Mouse (Mus musculus): ENCODE measurements at regions not wholly inside any gene's neighbourhood (a gene's known extent, or its start where the extent isn't known, plus 50 kb on each side); places are given as distances from the start of the nearest gene placed in this dataset.

GRCm38 (mm10) chr3:149496122-149496521 lies 505.8 kb upstream of the Adgrl2 start:
- DNase-seq, result no peak

- no peak for DNase-seq
Measured at GRCm38 (mm10) chr3:149488147-149488546, 497.8 kb upstream of the Adgrl2 start.

GRCm38 (mm10) chr3:149485406-149485805 lies 495.1 kb upstream of the Adgrl2 start:
- no peak for DNase-seq

GRCm38 (mm10) chr3:149484319-149484718 lies 494.0 kb upstream of the Adgrl2 start:
- DNase-seq, result no peak

GRCm38 (mm10) chr3:149476151-149476550 lies 485.8 kb upstream of the Adgrl2 start:
- no peak for DNase-seq

GRCm38 (mm10) chr3:149466973-149467372 lies 476.6 kb upstream of the Adgrl2 start:
- DNase-seq, result no peak

GRCm38 (mm10) chr3:149464603-149465002 lies 474.2 kb upstream of the Adgrl2 start:
- no peak for DNase-seq

GRCm38 (mm10) chr3:149462121-149462541 lies 471.8 kb upstream of the Adgrl2 start:
- DNase-seq, result no peak

GRCm38 (mm10) chr3:149461613-149462012 lies 471.3 kb upstream of the Adgrl2 start:
- no peak for DNase-seq

GRCm38 (mm10) chr3:149449376-149449775 lies 459.0 kb upstream of the Adgrl2 start:
- DNase-seq, result no peak

GRCm38 (mm10) chr3:149445991-149446564 lies 455.7 kb upstream of the Adgrl2 start:
- DNase-seq, result no peak

GRCm38 (mm10) chr3:149444854-149445577 lies 454.7 kb upstream of the Adgrl2 start:
- no peak for DNase-seq

GRCm38 (mm10) chr3:149444377-149444776 lies 454.0 kb upstream of the Adgrl2 start:
- DNase-seq, result no peak

- no peak for DNase-seq
Measured at GRCm38 (mm10) chr3:149441227-149441626, 450.9 kb upstream of the Adgrl2 start.

- DNase-seq, result no peak
Measured at GRCm38 (mm10) chr3:149437763-149438162, 447.4 kb upstream of the Adgrl2 start.

- no peak for DNase-seq
Measured at GRCm38 (mm10) chr3:149436944-149437343, 446.6 kb upstream of the Adgrl2 start.

GRCm38 (mm10) chr3:149436420-149436819 lies 446.1 kb upstream of the Adgrl2 start:
- no peak for DNase-seq

- no peak for DNase-seq
Measured at GRCm38 (mm10) chr3:149431795-149432194, 441.4 kb upstream of the Adgrl2 start.

- DNase-seq, result no peak
Measured at GRCm38 (mm10) chr3:149426023-149426759, 435.8 kb upstream of the Adgrl2 start.

- no peak for DNase-seq
Measured at GRCm38 (mm10) chr3:149424306-149424705, 434.0 kb upstream of the Adgrl2 start.

GRCm38 (mm10) chr3:149423491-149423890 lies 433.1 kb upstream of the Adgrl2 start:
- DNase-seq, result no peak

- no peak for DNase-seq
Measured at GRCm38 (mm10) chr3:149415081-149415480, 424.7 kb upstream of the Adgrl2 start.

GRCm38 (mm10) chr3:149413114-149413513 lies 422.8 kb upstream of the Adgrl2 start:
- DNase-seq, result no peak

GRCm38 (mm10) chr3:149410518-149410917 lies 420.2 kb upstream of the Adgrl2 start:
- DNase-seq, result no peak

Data from cerebellum, adult 8-10 months (tissue).